Mouse (Mus musculus) Muller cell, postnatal 12 days (primary cell): ENCODE results near the gene Fam149a.
"Not testable (repeated sequence)": the region's sequence is repeated elsewhere in the genome, so short reads cannot be mapped to it uniquely, and the experiment has no call there.

ENCODE experiments used
- DNase-seq: peaks from one replicate; pipeline ENCODE4 v3.0.0-alpha.2; 2015; ENCODE audit errors: inconsistent ontology term

Fam149a gene

DNA sequence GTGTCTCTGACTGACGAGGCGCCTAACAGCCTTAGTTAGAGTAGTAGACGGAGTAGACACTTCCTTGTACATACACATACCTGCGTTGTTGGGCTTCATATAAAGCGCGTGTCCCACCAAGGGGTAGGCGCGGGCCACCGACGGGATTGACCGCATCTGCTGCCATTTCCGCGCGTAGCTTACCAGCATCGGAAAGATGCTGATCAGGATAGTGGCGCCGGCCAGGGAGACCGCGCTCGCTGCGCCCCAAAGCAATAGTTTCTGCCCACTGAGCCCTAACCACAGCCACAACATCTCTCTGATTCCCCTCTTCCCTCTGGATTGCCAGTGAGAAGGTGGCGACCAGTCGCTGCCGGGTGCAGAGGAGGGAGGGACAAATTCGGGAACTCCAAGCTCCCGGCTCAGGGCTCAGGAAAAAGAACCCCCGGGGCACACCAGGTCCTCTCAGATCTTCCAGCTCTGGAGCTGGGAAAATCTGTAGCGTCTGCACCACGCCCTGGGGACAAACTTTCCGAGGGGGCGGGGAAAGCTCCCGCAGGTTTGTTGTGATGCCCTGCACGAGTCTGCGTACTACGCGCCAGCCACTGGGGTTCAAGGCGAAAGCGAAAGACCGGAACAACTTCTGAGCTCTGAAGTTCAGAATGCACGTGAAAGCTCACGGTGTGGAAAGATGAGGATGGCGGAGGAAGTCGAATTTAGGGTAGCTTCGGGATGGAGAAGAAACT lies 49.2 kb downstream of the Fam149a start, which contains the start of gene Cyp4v3:
Cyp4v3 (minus strand) TSS at position 532 of the 725 bp plus-strand sequence.
- peak; percentile 82 for DNase-seq

GRCm38 (mm10) chr8:45330856-45331255 lies 51.2 kb downstream of the Fam149a start:
- DNase-seq, result no peak

DNA sequence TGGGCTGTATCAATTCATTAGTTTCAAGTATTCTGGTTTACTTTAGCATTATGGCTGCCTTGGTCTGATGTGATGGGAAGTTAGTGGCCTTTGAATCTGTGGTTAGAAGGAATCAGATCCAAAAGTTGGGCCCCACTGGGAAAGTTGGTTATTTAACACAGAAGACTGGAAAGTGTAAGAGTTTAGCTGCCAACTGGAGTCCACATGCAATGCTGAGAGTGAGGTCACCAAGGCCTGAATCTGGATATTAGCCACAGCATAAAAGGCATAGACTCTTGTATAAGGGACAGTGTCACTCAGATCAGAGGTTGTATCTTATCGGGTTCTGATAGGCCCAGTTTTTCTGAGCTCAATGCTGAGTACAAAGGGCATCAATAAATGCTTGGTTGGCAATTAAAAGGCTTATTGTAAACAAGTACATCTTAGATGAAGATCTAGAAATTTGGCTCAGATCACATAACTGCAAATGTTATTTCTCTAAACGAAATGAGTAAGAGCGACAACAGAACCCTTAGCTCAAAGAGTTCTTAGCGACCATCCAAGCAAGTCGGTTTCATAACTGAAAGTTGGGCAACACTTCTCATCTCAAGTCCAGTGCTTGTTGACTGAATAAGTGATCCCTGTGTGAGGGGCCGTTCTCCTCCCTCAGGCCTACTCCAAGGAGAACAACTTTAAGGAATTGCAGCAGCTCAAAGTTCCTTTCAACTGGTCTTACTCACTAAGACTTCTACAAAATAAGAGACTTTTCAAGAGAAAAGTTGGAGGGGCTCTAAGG lies 52.7 kb downstream of the Fam149a start:
- DNase-seq, result no peak

DNA sequence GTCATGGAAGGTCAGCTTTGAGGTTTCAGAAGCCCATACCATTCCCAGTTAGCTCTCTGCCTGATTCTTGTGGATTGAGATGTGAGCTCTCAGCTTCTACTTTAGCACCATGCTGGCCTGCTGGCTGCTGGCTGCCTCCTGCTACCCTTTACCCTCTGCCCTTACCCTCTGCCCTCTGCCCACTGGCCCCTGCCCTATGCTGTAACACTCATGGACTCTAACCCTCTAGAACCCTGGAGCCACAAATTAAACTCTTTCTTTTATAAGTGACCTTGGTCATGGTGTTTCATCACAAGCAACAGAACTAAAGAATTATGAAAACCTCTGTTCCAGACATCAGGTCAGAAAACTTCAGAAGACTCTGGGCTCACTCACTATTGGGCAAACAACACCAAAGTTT lies 55.0 kb downstream of the Fam149a start:
- not testable (repeated sequence) for DNase-seq

GRCm38 (mm10) chr8:45324151-45324550 lies 57.9 kb downstream of the Fam149a start:
- DNase-seq, result no peak

DNA sequence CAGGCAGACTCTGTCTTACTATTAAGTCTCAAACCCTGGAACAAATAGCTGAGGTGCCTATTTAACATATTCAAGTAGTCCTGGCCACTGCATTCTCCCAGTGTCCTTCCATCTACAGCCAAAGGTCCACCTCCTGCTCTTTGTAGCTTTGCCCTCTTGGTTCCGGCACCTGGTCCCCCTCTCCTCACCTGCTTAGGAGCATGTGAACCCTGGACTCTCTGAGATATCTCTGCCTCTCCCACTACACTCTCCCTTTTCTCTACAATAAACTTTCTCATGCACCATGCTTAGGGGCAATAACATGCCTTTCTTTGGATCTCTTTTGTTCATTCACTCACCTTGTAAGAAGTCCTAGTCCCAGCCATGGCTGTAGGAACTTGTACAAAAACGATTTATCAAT lies 60.7 kb downstream of the Fam149a start:
- DNase-seq, result no peak

- DNase-seq, result no peak
Observed at GRCm38 (mm10) chr8:45320930-45321329, 61.2 kb downstream of the Fam149a start.

- no peak for DNase-seq
Observed at GRCm38 (mm10) chr8:45310967-45311366, 71.1 kb downstream of the Fam149a start.

- no peak for DNase-seq
Observed at GRCm38 (mm10) chr8:45308366-45308765, 73.7 kb downstream of the Fam149a start, which contains the start of gene Gm45753. Gene Gm45753, minus strand, starts transcription at chr8:45308466.

DNA sequence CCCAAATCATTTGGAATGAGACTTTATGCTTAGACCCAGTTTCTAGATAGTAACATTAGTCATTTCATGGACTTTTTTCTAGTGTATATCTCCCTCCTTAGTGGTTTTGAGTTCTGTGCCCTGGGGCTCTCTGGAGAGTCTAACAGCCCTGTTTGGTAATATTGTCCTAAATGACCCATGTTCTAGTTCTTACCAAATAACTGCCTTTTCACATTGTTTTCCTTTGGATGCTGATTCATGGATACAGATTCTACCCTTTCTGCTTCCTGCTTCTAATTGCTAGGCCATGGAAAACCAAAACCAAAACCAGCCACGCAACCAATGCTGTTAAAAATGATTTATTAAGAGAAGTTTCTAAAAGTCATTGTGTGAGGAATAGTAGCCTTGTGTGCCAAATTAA lies 76.6 kb downstream of the Fam149a start:
- DNase-seq, result peak; percentile 6

GRCm38 (mm10) chr8:45304354-45304753 lies 77.7 kb downstream of the Fam149a start:
- DNase-seq, result no peak

GRCm38 (mm10) chr8:45302390-45302789 lies 79.7 kb downstream of the Fam149a start:
- no peak for DNase-seq

- no peak for DNase-seq
Observed at GRCm38 (mm10) chr8:45295276-45295675, 86.8 kb downstream of the Fam149a start.

- DNase-seq, result no peak
Observed at GRCm38 (mm10) chr8:45294687-45295086, 87.4 kb downstream of the Fam149a start, which contains the start of gene Klkb1. Gene Klkb1, minus strand, starts transcription at chr8:45294859.

DNA sequence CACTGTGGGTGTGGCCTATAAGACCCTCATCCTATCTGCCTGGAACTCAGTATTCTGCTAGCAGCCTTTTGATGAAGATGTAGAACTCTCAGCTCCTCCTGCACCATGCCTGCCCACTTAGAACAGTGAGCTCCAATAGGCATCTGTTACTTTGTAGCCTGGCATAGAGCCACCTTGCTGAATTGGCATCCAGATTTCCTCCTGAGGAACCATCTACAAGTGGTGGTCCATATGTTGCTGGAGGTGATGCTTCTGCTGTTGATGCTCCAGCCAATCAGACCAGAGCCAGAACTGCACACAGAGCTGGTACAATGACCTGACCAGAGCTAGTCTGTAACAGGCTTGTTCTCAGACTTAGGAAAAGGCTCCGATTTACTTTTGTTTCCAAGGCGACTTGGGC lies 90.3 kb downstream of the Fam149a start:
- no peak for DNase-seq
